Mouse (Mus musculus) liver, adult 2 months (tissue): ENCODE data around the gene Pex11a. TPM values are rescaled to one million over a fixed set of nuclear protein-coding genes. Genes with fewer than 3 reads are reported as not detected.

ENCODE experiments used
- DNase-seq: peaks from one replicate; pipeline ENCODE4 v3.0.0-alpha.2; 2011; ENCODE audit warnings: low read depth, low spot score; ENCODE audit errors: extremely low read depth
- H3K27ac ChIP-seq: fragments of 200-500 bp; replicated peaks from 2 replicates; pipeline ENCODE4 v1.5.1; 2012; ENCODE audit warnings: low read depth, mild to moderate bottlenecking, control low read depth, inconsistent platforms, low read length; ENCODE audit not compliant: insufficient read depth
- H3K27me3 ChIP-seq: fragments of 200-500 bp; 2 replicates; pipeline ENCODE4 v1.6.1; 2012; ENCODE audit warnings: mild to moderate bottlenecking, moderate library complexity, low read length, inconsistent platforms; ENCODE audit not compliant: control insufficient read depth, insufficient read depth
- H3K36me3 ChIP-seq: fragments of 200-500 bp; 2 replicates; pipeline ENCODE4 v1.6.1; 2012; ENCODE audit warnings: low read length, inconsistent platforms; ENCODE audit not compliant: control insufficient read depth, insufficient read depth
- H3K4me1 ChIP-seq: fragments of 200-500 bp; 2 replicates; pipeline ENCODE4 v1.6.1; 2011; ENCODE audit warnings: low read length; ENCODE audit not compliant: control insufficient read depth, insufficient read depth
- H3K4me3 ChIP-seq: fragments of 200-500 bp; 2 replicates; pipeline ENCODE4 v1.5.1; 2011; ENCODE audit warnings: low read depth, mild to moderate bottlenecking, control low read depth, low read length, moderate library complexity; ENCODE audit not compliant: insufficient read depth
- H3K79me2 ChIP-seq: fragments of 200-500 bp; 2 replicates; pipeline ENCODE4 v1.6.1; 2012; ENCODE audit warnings: inconsistent platforms, mild to moderate bottlenecking, low read length, moderate library complexity; ENCODE audit not compliant: control insufficient read depth, insufficient read depth
- H3K9ac ChIP-seq: fragments of 200-500 bp; 2 replicates; pipeline ENCODE4 v1.6.1; 2012; ENCODE audit warnings: low read depth, mild to moderate bottlenecking, control low read depth, inconsistent platforms, low read length
- CTCF ChIP-seq: fragments of 200-500 bp; IDR thresholded peaks from 2 replicates; pipeline ENCODE4 v1.5.1; 2011; ENCODE audit warnings: low read depth, low read length, control low read depth
- POLR2A ChIP-seq: fragments of 200-500 bp; IDR thresholded peaks from 2 replicates; pipeline ENCODE4 v1.6.1; 2011; ENCODE audit warnings: low read length, control low read depth; ENCODE audit not compliant: insufficient read depth; ENCODE audit errors: extremely low read depth
- WGBS: fragments of 180-500 bp; shearing (Covaris S2); methylation state at CpG from one replicate; pipeline ENCODE4 v1.1.7; 2018; 5-methylcytosine and 5-hydroxymethylcytosine counted together
- polyA plus RNA-seq: library from polyadenylated mRNA; depleted of rRNA; stranded (reverse); fragments of >200 nt; gene quantifications from 2 replicates; pipeline ENCODE4 v1.2.3, GENCODE M21; 2012
- total RNA-seq: library from RNA; depleted of rRNA; stranded (reverse); fragments of >200 nt; gene quantifications from 2 replicates; pipeline ENCODE4 v1.2.3, GENCODE M21; 2014

Pex11a gene
- total and polyA plus RNA-seq, 2 experiments, result 17.2 to 40.3 TPM

- H3K79me2 ChIP-seq, result no peaks in the 10 kb centered on the region
- H3K36me3 ChIP-seq, result no peaks in the 10 kb centered on the region
- no peak for DNase-seq
- no peak overlapping the region for H3K4me3 ChIP-seq
- 74% methylated on average over 5 of the region's 5 CpGs for WGBS
- H3K4me1 ChIP-seq, result peaks cover 1% of the 10 kb centered on the region; the same call in 1 of the 2 replicates
- H3K9ac ChIP-seq, result no peak overlapping the region
- H3K27me3 ChIP-seq, result no peaks in the 10 kb centered on the region
- TF ChIP-seq POLR2A, result no peak
- TF ChIP-seq CTCF, result no peak
- no peak overlapping the region for H3K27ac ChIP-seq
Measured at GRCm38 (mm10) chr7:79761124-79761876, 18.4 kb upstream of the Pex11a start.

GRCm38 (mm10) chr7:79759766-79760165, 16.8 kb upstream of the Pex11a start:
- Histone ChIP-seq H3K79me2 (no peaks in the 10 kb centered on the region), H3K36me3 (no peaks in the 10 kb centered on the region), H3K4me3 (no peak overlapping the region), H3K4me1 (peaks cover 1% of the 10 kb centered on the region; the same call in 1 of the 2 replicates), H3K27me3 (no peaks in the 10 kb centered on the region), H3K27ac (no peak overlapping the region), H3K9ac (no peak overlapping the region)
- no peak for TF ChIP-seq POLR2A
- no peak for TF ChIP-seq CTCF
- peak; percentile 63 for DNase-seq

- Histone ChIP-seq H3K4me1 (peaks cover 1% of the 10 kb centered on the region; the same call in 1 of the 2 replicates), H3K4me3 (no peak overlapping the region), H3K27ac (peak overlapping the region; percentile 97), H3K36me3 (no peaks in the 10 kb centered on the region), H3K27me3 (no peaks in the 10 kb centered on the region), H3K9ac (no peak overlapping the region), H3K79me2 (no peaks in the 10 kb centered on the region)
- DNase-seq, result peak; percentile 96
- no peak for TF ChIP-seq CTCF
- no peak for TF ChIP-seq POLR2A
- WGBS, result 9% methylated on average over 6 of the region's 6 CpGs
Measured at GRCm38 (mm10) chr7:79758176-79758575, 15.2 kb upstream of the Pex11a start.

GRCm38 (mm10) chr7:79756334-79756733, 13.4 kb upstream of the Pex11a start:
- no peaks in the 10 kb centered on the region for H3K27me3 ChIP-seq
- H3K79me2 ChIP-seq, result no peaks in the 10 kb centered on the region
- no peak for DNase-seq
- peaks cover 1% of the 10 kb centered on the region; the same call in 1 of the 2 replicates for H3K4me1 ChIP-seq
- H3K9ac ChIP-seq, result no peak overlapping the region
- no peak overlapping the region for H3K4me3 ChIP-seq
- no peak overlapping the region for H3K27ac ChIP-seq
- TF ChIP-seq POLR2A, result no peak
- TF ChIP-seq CTCF, result no peak
- H3K36me3 ChIP-seq, result no peaks in the 10 kb centered on the region
- WGBS, result 54% methylated on average over 2 of the region's 2 CpGs

- H3K27me3 ChIP-seq, result no peaks in the 10 kb centered on the region
- no peak overlapping the region for H3K27ac ChIP-seq
- WGBS, result 89% methylated on average over 6 of the region's 6 CpGs
- TF ChIP-seq POLR2A (no peak), CTCF (no peak)
- no peaks in the 10 kb centered on the region for H3K4me1 ChIP-seq
- no peak overlapping the region for H3K9ac ChIP-seq
- no peak for DNase-seq
- no peaks in the 10 kb centered on the region for H3K36me3 ChIP-seq
- no peaks in the 10 kb centered on the region for H3K79me2 ChIP-seq
- no peak overlapping the region for H3K4me3 ChIP-seq
Measured at GRCm38 (mm10) chr7:79749511-79749910, 6.6 kb upstream of the Pex11a start.

- Histone ChIP-seq H3K36me3 (no peaks in the 10 kb centered on the region), H3K4me3 (no peak overlapping the region), H3K27ac (no peak overlapping the region), H3K4me1 (no peaks in the 10 kb centered on the region), H3K79me2 (no peaks in the 10 kb centered on the region), H3K9ac (no peak overlapping the region), H3K27me3 (no peaks in the 10 kb centered on the region)
- DNase-seq, result no peak
- WGBS, result 84% methylated on average over 6 of the region's 6 CpGs
- TF ChIP-seq CTCF (no peak), POLR2A (no peak)
Measured at GRCm38 (mm10) chr7:79747659-79748058, 4.7 kb upstream of the Pex11a start.
